In the genomic region with DNA sequence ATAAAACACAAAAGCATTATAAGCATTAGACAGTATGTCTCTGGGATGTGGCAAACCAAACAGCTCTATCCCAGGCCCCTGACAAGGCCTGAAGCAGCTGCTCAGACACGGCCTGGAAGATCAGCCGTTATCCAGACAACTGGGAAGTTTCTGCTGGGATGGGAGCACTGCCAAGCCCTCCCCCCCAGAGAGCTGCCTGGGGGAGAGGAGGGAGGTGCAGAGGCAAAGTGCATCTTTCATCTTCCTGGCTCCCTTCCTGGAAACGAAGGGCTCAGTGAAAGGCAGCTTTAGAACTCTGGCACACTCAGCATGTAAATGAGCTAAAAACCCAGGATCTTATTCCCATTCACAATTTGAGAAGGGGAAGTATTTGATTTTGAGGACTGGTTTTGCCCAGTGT, we compare ENCODE assay signal across 8 mouse cellular contexts. TPM values are rescaled to one million over a fixed set of nuclear protein-coding genes. Genes with fewer than 3 reads are reported as not detected.
A peak's percentile ranks its signal among the peaks of the same experiment; 100 is the strongest.
DNase-seq lines count a peak whose midpoint lies in the region; ATAC-seq and TF ChIP-seq lines count a peak whose summit lies in the region.

No protein-coding gene starts in this region.

- peaks cover 35% of the 10 kb centered on the region for H3K4me1 ChIP-seq in neural tube, embryonic 13.5 days (replicated peaks)
- H3K4me1 ChIP-seq in heart, embryonic 16.5 days (ENCODE audit: control insufficient read depth, insufficient read depth, low read length), result peaks cover 13% of the 10 kb centered on the region

- TF ChIP-seq CTCF in layer of hippocampus, adult 2 months (conservative IDR thresholded peaks at IDR 0.05), result no peak

- no peaks in the 10 kb centered on the region for H3K27me3 ChIP-seq in neural tube, embryonic 13.5 days
- no peaks in the 10 kb centered on the region for H3K27me3 ChIP-seq in heart, embryonic 16.5 days (ENCODE audit: control insufficient read depth, insufficient read depth, low read length)

- H3K9me3 ChIP-seq in neural tube, embryonic 13.5 days, result no peaks in the 10 kb centered on the region
- no peaks in the 10 kb centered on the region for H3K9me3 ChIP-seq in heart, embryonic 16.5 days (replicated peaks; ENCODE audit: control insufficient read depth, low read length)

- peak; percentile 44; the same call in 1 of the 2 replicates for ATAC-seq in neural tube, embryonic 13.5 days (ENCODE audit: low read depth)
- no peak; the same call in 1 of the 2 replicates for ATAC-seq in heart, embryonic 16.5 days (replicated peaks; ENCODE audit: extremely low read depth, insufficient read depth, low FRiP score)
- ATAC-seq in megakaryocyte, adult 5-6 weeks (ENCODE audit: poor library complexity, severe bottlenecking), result no peak
- ATAC-seq in megakaryocyte-erythroid progenitor cell, adult 5-6 weeks (replicated peaks; ENCODE audit: low FRiP score, low TSS enrichment, poor library complexity, severe bottlenecking), result no peak

- no peak overlapping the region; the same call in 1 of the 2 replicates for H3K9ac ChIP-seq in neural tube, embryonic 13.5 days
- no peak overlapping the region for H3K9ac ChIP-seq in heart, embryonic 16.5 days (ENCODE audit: low read length)

- no peak overlapping the region for H3K4me2 ChIP-seq in neural tube, embryonic 13.5 days
- H3K4me2 ChIP-seq in heart, embryonic 16.5 days (ENCODE audit: low read depth, low read length), result no peak overlapping the region

- peaks cover 58% of the 10 kb centered on the region for H3K36me3 ChIP-seq in neural tube, embryonic 13.5 days
- peaks cover 16% of the 10 kb centered on the region for H3K36me3 ChIP-seq in heart, embryonic 16.5 days (ENCODE audit: control insufficient read depth, insufficient read depth)

- no peak for DNase-seq in neural tube, embryonic 10.5 days (ENCODE audit: extremely low spot score, low spot score)
- peak; percentile 81 to 88 for DNase-seq in cerebellum, postnatal 10 days
- peak; percentile 71 to 85 for DNase-seq in layer of hippocampus, adult 2 months (ENCODE audit: low spot score in 2 of 2)
- peak; percentile 68 to 87 for DNase-seq in lung, postnatal 4 days

- WGBS in neural tube, embryonic 13.5 days, result 24% methylated on average over 3 of the region's 3 CpGs
- WGBS in heart, embryonic 16.5 days, result 14% methylated on average over 3 of the region's 3 CpGs

- no peak overlapping the region for H3K4me3 ChIP-seq in neural tube, embryonic 13.5 days
- H3K4me3 ChIP-seq in heart, embryonic 16.5 days (ENCODE audit: low read length), result no peak overlapping the region
- no peak overlapping the region for H3K4me3 ChIP-seq in layer of hippocampus, adult 2 months

- H3K27ac ChIP-seq in neural tube, embryonic 13.5 days (replicated peaks), result peak overlapping the region; percentile 68
- H3K27ac ChIP-seq in heart, embryonic 16.5 days (ENCODE audit: low read length), result peak overlapping the region; percentile 8; the same call in 1 of the 2 replicates
- H3K27ac ChIP-seq in layer of hippocampus, adult 2 months, result peak overlapping the region; percentile 82

RNA-seq across cellular contexts. Expression of a gene that starts 9.3 kb away (rescaled TPM):
- 35.8 and 36.6 TPM in 2 replicates for polyA plus RNA-seq in neural tube, embryonic 13.5 days (2015; fragmentation: Nextera tagmentation; extraction: Ambion mirVana)
- 19.1 and 20.4 TPM in 2 replicates for polyA plus RNA-seq in heart, embryonic 16.5 days (2015; fragmentation: Nextera tagmentation; extraction: Ambion mirVana)
- total RNA-seq in layer of hippocampus, adult 2 months (2021), result 10 to 100 TPM; 15.6 to 20.5 TPM
- total RNA-seq in megakaryocyte, adult 5-6 weeks (2015), result 9.8 and 12.1 TPM in 2 replicates
- total RNA-seq in megakaryocyte, adult 5-6 weeks (2017), result 6.8 and 9.9 TPM in 2 replicates
- 11.1 and 18.5 TPM in 2 replicates for total RNA-seq in megakaryocyte-erythroid progenitor cell, adult 5-6 weeks (2014; fragmentation: Nextera tagmentation)
- total RNA-seq in megakaryocyte-erythroid progenitor cell, adult 5-6 weeks (2017), result 8.9 and 10.8 TPM in 2 replicates

RNA-seq across cellular contexts. Expression of a gene that starts 13.5 kb away (rescaled TPM):
- 28.9 and 30.4 TPM in 2 replicates for polyA plus RNA-seq in neural tube, embryonic 13.5 days (2015; fragmentation: Nextera tagmentation; extraction: Ambion mirVana)
- 35.6 and 44.2 TPM in 2 replicates for polyA plus RNA-seq in heart, embryonic 16.5 days (2015; fragmentation: Nextera tagmentation; extraction: Ambion mirVana)
- total RNA-seq in layer of hippocampus, adult 2 months (2021), result 10 to 100 TPM; 13.4 to 13.8 TPM
- total RNA-seq in megakaryocyte, adult 5-6 weeks (2015), result not detected in 2 replicates
- not detected in 2 replicates for total RNA-seq in megakaryocyte, adult 5-6 weeks (2017)
- total RNA-seq in megakaryocyte-erythroid progenitor cell, adult 5-6 weeks (2014; fragmentation: Nextera tagmentation), result 0.87 TPM in 1 of 2 replicates, not detected in the other
- 0.76 TPM in 1 of 2 replicates, not detected in the other for total RNA-seq in megakaryocyte-erythroid progenitor cell, adult 5-6 weeks (2017)

RNA-seq across cellular contexts. Expression of a gene that starts 30.4 kb away (rescaled TPM):
- 45.7 and 46.8 TPM in 2 replicates for polyA plus RNA-seq in neural tube, embryonic 13.5 days (2015; fragmentation: Nextera tagmentation; extraction: Ambion mirVana)
- 42.6 and 50.9 TPM in 2 replicates for polyA plus RNA-seq in heart, embryonic 16.5 days (2015; fragmentation: Nextera tagmentation; extraction: Ambion mirVana)
- total RNA-seq in layer of hippocampus, adult 2 months (2021), result 10 to 100 TPM; 20.6 to 22.4 TPM
- total RNA-seq in megakaryocyte, adult 5-6 weeks (2015), result 38.9 and 42.8 TPM in 2 replicates
- total RNA-seq in megakaryocyte, adult 5-6 weeks (2017), result 32.5 and 47.7 TPM in 2 replicates
- total RNA-seq in megakaryocyte-erythroid progenitor cell, adult 5-6 weeks (2014; fragmentation: Nextera tagmentation), result 44.9 and 56.4 TPM in 2 replicates
- total RNA-seq in megakaryocyte-erythroid progenitor cell, adult 5-6 weeks (2017), result 42.0 and 59.1 TPM in 2 replicates

RNA-seq across cellular contexts. Expression of a gene that starts 31.9 kb away (rescaled TPM):
- polyA plus RNA-seq in neural tube, embryonic 13.5 days (2015; fragmentation: Nextera tagmentation; extraction: Ambion mirVana), result 39.8 and 42.8 TPM in 2 replicates
- 30.4 and 33.0 TPM in 2 replicates for polyA plus RNA-seq in heart, embryonic 16.5 days (2015; fragmentation: Nextera tagmentation; extraction: Ambion mirVana)
- 10 to 100 TPM; 62.0 to 64.1 TPM for total RNA-seq in layer of hippocampus, adult 2 months (2021)
- total RNA-seq in megakaryocyte, adult 5-6 weeks (2015), result 6.6 and 10.7 TPM in 2 replicates
- 9.5 and 11.9 TPM in 2 replicates for total RNA-seq in megakaryocyte, adult 5-6 weeks (2017)
- total RNA-seq in megakaryocyte-erythroid progenitor cell, adult 5-6 weeks (2014; fragmentation: Nextera tagmentation), result 45.7 and 65.0 TPM in 2 replicates
- 12.9 and 35.6 TPM in 2 replicates for total RNA-seq in megakaryocyte-erythroid progenitor cell, adult 5-6 weeks (2017)

RNA-seq across cellular contexts. Expression of a gene that starts 35.6 kb away (rescaled TPM):
- polyA plus RNA-seq in neural tube, embryonic 13.5 days (2015; fragmentation: Nextera tagmentation; extraction: Ambion mirVana), result not detected in 2 replicates
- polyA plus RNA-seq in heart, embryonic 16.5 days (2015; fragmentation: Nextera tagmentation; extraction: Ambion mirVana), result 0.74 and 1.4 TPM in 2 replicates
- not detected for total RNA-seq in layer of hippocampus, adult 2 months (2021)
- not detected in 2 replicates for total RNA-seq in megakaryocyte, adult 5-6 weeks (2015)
- not detected in 2 replicates for total RNA-seq in megakaryocyte, adult 5-6 weeks (2017)
- not detected in 2 replicates for total RNA-seq in megakaryocyte-erythroid progenitor cell, adult 5-6 weeks (2014; fragmentation: Nextera tagmentation)
- 0.19 TPM in 1 of 2 replicates, not detected in the other for total RNA-seq in megakaryocyte-erythroid progenitor cell, adult 5-6 weeks (2017)

Comparison
In these comparisons a context has a peak if more than half of its experiments do, and no peak if none do; other contexts are left out.
1. H3K27ac ChIP-seq: peak in every context shown above with its lines; median percentile 82 in layer of hippocampus, adult 2 months; 68 in neural tube, embryonic 13.5 days; 8 in heart, embryonic 16.5 days.
2. RNA of a gene that starts 13.5 kb away (total RNA-seq): 13.4 to 13.8 TPM in layer of hippocampus, adult 2 months; not detected in megakaryocyte, adult 5-6 weeks and 0.76 to 0.87 TPM in megakaryocyte-erythroid progenitor cell, adult 5-6 weeks; every median in the first group is over 4 times any median in the second.